Mouse (Mus musculus): ENCODE measurements at regions not wholly inside any gene's neighbourhood (a gene's known extent, or its start where the extent isn't known, plus 50 kb on each side); places are given as distances from the start of the nearest gene placed in this dataset.

GRCm38 (mm10) chr7:72866966-72867754 is 508.1 kb upstream of the Rgma start:
- DNase-seq (ENCODE audit: low spot score in 2 of 2) = no peak

- no peak for DNase-seq (ENCODE audit: low spot score in 2 of 2)
Measured at GRCm38 (mm10) chr7:72869068-72869467, 506.2 kb upstream of the Rgma start.

- no peak for DNase-seq (ENCODE audit: low spot score in 2 of 2)
Measured at GRCm38 (mm10) chr7:72900816-72901215, 474.5 kb upstream of the Rgma start.

- DNase-seq (ENCODE audit: low spot score in 2 of 2) = no peak
Measured at GRCm38 (mm10) chr7:72905891-72906290, 469.4 kb upstream of the Rgma start.

- DNase-seq (ENCODE audit: low spot score in 2 of 2) = no peak
Measured at GRCm38 (mm10) chr7:72906536-72906935, 468.8 kb upstream of the Rgma start.

GRCm38 (mm10) chr7:72926772-72927380 is 448.4 kb upstream of the Rgma start:
- peak in 1 of 2 experiments; percentile 35 for DNase-seq (ENCODE audit: low spot score in 2 of 2)

GRCm38 (mm10) chr7:72938842-72939241 is 436.5 kb upstream of the Rgma start:
- no peak for DNase-seq (ENCODE audit: low spot score in 2 of 2)

GRCm38 (mm10) chr7:72947531-72947930 is 427.8 kb upstream of the Rgma start:
- DNase-seq (ENCODE audit: low spot score in 2 of 2) = no peak

GRCm38 (mm10) chr7:72948026-72948425 is 427.3 kb upstream of the Rgma start:
- DNase-seq (ENCODE audit: low spot score in 2 of 2) = no peak

- no peak for DNase-seq (ENCODE audit: low spot score in 2 of 2)
Measured at GRCm38 (mm10) chr7:72948666-72949065, 426.6 kb upstream of the Rgma start.

- DNase-seq (ENCODE audit: low spot score in 2 of 2) = no peak
Measured at GRCm38 (mm10) chr7:72949886-72950285, 425.4 kb upstream of the Rgma start.

- no peak for DNase-seq (ENCODE audit: low spot score in 2 of 2)
Measured at GRCm38 (mm10) chr7:72957674-72958073, 417.6 kb upstream of the Rgma start.

GRCm38 (mm10) chr7:72961321-72961720 is 414.0 kb upstream of the Rgma start:
- DNase-seq (ENCODE audit: low spot score in 2 of 2) = no peak

GRCm38 (mm10) chr7:72962815-72963214 is 412.5 kb upstream of the Rgma start:
- DNase-seq (ENCODE audit: low spot score in 2 of 2) = no peak

GRCm38 (mm10) chr7:72963908-72964307 is 411.4 kb upstream of the Rgma start:
- no peak for DNase-seq (ENCODE audit: low spot score in 2 of 2)

GRCm38 (mm10) chr7:72968193-72968592 is 407.1 kb upstream of the Rgma start:
- DNase-seq (ENCODE audit: low spot score in 2 of 2) = no peak

- DNase-seq (ENCODE audit: low spot score in 2 of 2) = no peak
Measured at GRCm38 (mm10) chr7:72971506-72972267, 403.6 kb upstream of the Rgma start.

- DNase-seq (ENCODE audit: low spot score in 2 of 2) = no peak
Measured at GRCm38 (mm10) chr7:72972397-72972796, 402.9 kb upstream of the Rgma start.

- no peak for DNase-seq (ENCODE audit: low spot score in 2 of 2)
Measured at GRCm38 (mm10) chr7:72973771-72974170, 401.5 kb upstream of the Rgma start.

- no peak for DNase-seq (ENCODE audit: low spot score in 2 of 2)
Measured at GRCm38 (mm10) chr7:72974384-72974783, 400.9 kb upstream of the Rgma start.

- no peak for DNase-seq (ENCODE audit: low spot score in 2 of 2)
Measured at GRCm38 (mm10) chr7:72990559-72991429, 384.5 kb upstream of the Rgma start.

All from gastrocnemius, postnatal 4 days (tissue).